Mouse (Mus musculus) CH12.LX (cell line): Measurements from ENCODE around the gene Kmt2a. TPM values are rescaled to one million over a fixed set of nuclear protein-coding genes. Genes with fewer than 3 reads are reported as not detected.

ENCODE experiments used
- DNase-seq: peaks from one replicate; pipeline ENCODE4 v3.0.0-alpha.2; 2013; ENCODE audit errors: extremely low read depth
- H3K27ac ChIP-seq: 2 replicates; pipeline ENCODE4 v1.5.1; 2012; ENCODE audit warnings: low read depth, mild to moderate bottlenecking, control low read depth, moderate library complexity; ENCODE audit not compliant: insufficient read depth
- H3K27me3 ChIP-seq: replicated peaks from 2 replicates; pipeline ENCODE3; 2012; ENCODE audit warnings: inconsistent platforms
- H3K36me3 ChIP-seq, 2 experiments: replicated peaks in 1 of 2; 2 replicates each; pipeline versions ENCODE3 to v1.6.1; 2012; ENCODE audit warnings: inconsistent platforms in 1 of 2, low read length in 1 of 2, mild to moderate bottlenecking in 1 of 2, mixed read lengths in 1 of 2, moderate library complexity in 1 of 2; ENCODE audit not compliant: control insufficient read depth in 1 of 2, insufficient read depth in 1 of 2
- H3K4me1 ChIP-seq, 2 experiments: 2 replicates each; pipeline ENCODE4 v1.6.1; 2012; ENCODE audit warnings: inconsistent platforms in 1 of 2, moderate library complexity in 1 of 2; ENCODE audit not compliant: insufficient read depth in 2 of 2, control insufficient read depth in 1 of 2
- H3K4me2 ChIP-seq: 2 replicates; pipeline ENCODE4 v1.6.1; 2012; ENCODE audit warnings: low read depth, mild to moderate bottlenecking, control low read depth; ENCODE audit not compliant: poor library complexity, insufficient read depth, severe bottlenecking
- H3K4me3 ChIP-seq, 3 experiments: fragments of 150-350 bp in 1 of 3; sonication (generic) in 1 of 3; replicated peaks in 1 of 3; 2 replicates each; pipeline versions ENCODE3 to v1.5.1; 2011 to 2012; ENCODE audit warnings: low read depth in 2 of 3, low read length in 2 of 3, mild to moderate bottlenecking in 2 of 3, moderate library complexity in 2 of 3, control low read depth in 1 of 3, improper control_type of control experiment in 1 of 3, inconsistent platforms in 1 of 3, mixed read lengths in 1 of 3; ENCODE audit not compliant: poor library complexity in 1 of 3
- H3K79me2 ChIP-seq: replicated peaks from 2 replicates; pipeline ENCODE4 v1.6.1; 2012; ENCODE audit warnings: mild to moderate bottlenecking, moderate library complexity; ENCODE audit not compliant: control insufficient read depth, poor library complexity, insufficient read depth, severe bottlenecking; ENCODE audit errors: extremely low read depth
- H3K9ac ChIP-seq: 2 replicates; pipeline ENCODE4 v1.6.1; 2012; ENCODE audit warnings: low read depth, mild to moderate bottlenecking, control low read depth, moderate library complexity; ENCODE audit not compliant: insufficient read depth
- H3K9me3 ChIP-seq: replicated peaks from 2 replicates; pipeline ENCODE3; 2012; ENCODE audit warnings: low read length, inconsistent platforms, mixed read lengths
- BHLHE40 ChIP-seq: IDR thresholded peaks from 2 replicates; pipeline ENCODE4 v1.6.1; 2011; ENCODE audit warnings: mild to moderate bottlenecking, low read depth, low read length, improper control_type of control experiment
- CHD1 ChIP-seq: IDR thresholded peaks from 2 replicates; pipeline ENCODE4 v1.6.1; 2012; ENCODE audit warnings: low read depth, low read length, improper control_type of control experiment, inconsistent platforms
- CTCF ChIP-seq, 2 experiments: IDR thresholded peaks in 1 of 2; conservative IDR thresholded peaks in 1 of 2; 2 replicates each; pipeline ENCODE4 v1.5.1; 2011 to 2012; ENCODE audit warnings: low read depth in 2 of 2, low read length in 2 of 2, improper control_type of control experiment in 1 of 2, inconsistent platforms in 1 of 2, mild to moderate bottlenecking in 1 of 2, moderate library complexity in 1 of 2
- ELF1 ChIP-seq: IDR thresholded peaks from 2 replicates; pipeline ENCODE4 v1.6.1; 2014; ENCODE audit warnings: low read depth, mild to moderate bottlenecking, inconsistent platforms, low read length, improper control_type of control experiment
- ETS1 ChIP-seq: conservative IDR thresholded peaks from 2 replicates; pipeline ENCODE4 v1.6.1; 2012; ENCODE audit warnings: low read depth, mild to moderate bottlenecking, inconsistent platforms, low read length, improper control_type of control experiment, moderate library complexity
- JUN ChIP-seq: IDR thresholded peaks from 2 replicates; pipeline ENCODE4 v1.6.1; 2011; ENCODE audit warnings: low read depth, mild to moderate bottlenecking, low read length, improper control_type of control experiment, moderate library complexity; ENCODE audit not compliant: insufficient read depth
- MXI1 ChIP-seq: IDR thresholded peaks from 2 replicates; pipeline ENCODE4 v1.6.1; 2011; ENCODE audit warnings: mild to moderate bottlenecking, low read depth, low read length, improper control_type of control experiment
- MYC ChIP-seq: IDR thresholded peaks from 2 replicates; pipeline ENCODE4 v1.6.1; 2011; ENCODE audit warnings: low read depth, mild to moderate bottlenecking, improper control_type of control experiment, low read length
- NELFE ChIP-seq: IDR thresholded peaks from 2 replicates; pipeline ENCODE4 v1.6.1; 2011; ENCODE audit warnings: low read depth, low read length, improper control_type of control experiment
- NRF1 ChIP-seq: IDR thresholded peaks from 2 replicates; pipeline ENCODE4 v1.6.1; 2014; ENCODE audit warnings: low read depth, mild to moderate bottlenecking, inconsistent platforms, low read length, improper control_type of control experiment, moderate library complexity
- PAX5 ChIP-seq: IDR thresholded peaks from 2 replicates; pipeline ENCODE4 v1.6.1; 2012; ENCODE audit warnings: low read length, inconsistent platforms, mixed read lengths
- POLR2A ChIP-seq: IDR thresholded peaks from 2 replicates; pipeline ENCODE4 v1.6.1; 2011; ENCODE audit warnings: low read depth, mild to moderate bottlenecking, improper control_type of control experiment, low read length
- POLR2AphosphoS2 ChIP-seq: IDR thresholded peaks from 2 replicates; pipeline ENCODE4 v1.6.1; 2011; ENCODE audit warnings: low read depth, low read length, improper control_type of control experiment
- RAD21 ChIP-seq: IDR thresholded peaks from 2 replicates; pipeline ENCODE4 v1.6.1; 2011; ENCODE audit warnings: low read depth, mild to moderate bottlenecking, low read length, improper control_type of control experiment, moderate library complexity
- SIN3A ChIP-seq: IDR thresholded peaks from 2 replicates; pipeline ENCODE4 v1.6.1; 2012; ENCODE audit warnings: low read length, improper control_type of control experiment, inconsistent platforms
- SMC3 ChIP-seq: IDR thresholded peaks from 2 replicates; pipeline ENCODE4 v1.6.1; 2011; ENCODE audit warnings: low read depth, low read length, improper control_type of control experiment
- TBP ChIP-seq: conservative IDR thresholded peaks from 2 replicates; pipeline ENCODE4 v1.6.1; 2011; ENCODE audit warnings: low read depth, low read length, improper control_type of control experiment
- TCF12 ChIP-seq: IDR thresholded peaks from 2 replicates; pipeline ENCODE4 v1.6.1; 2014; ENCODE audit warnings: low read depth, mild to moderate bottlenecking, inconsistent platforms, low read length, improper control_type of control experiment
- UBTF ChIP-seq: IDR thresholded peaks from 2 replicates; pipeline ENCODE4 v1.6.1; 2012; ENCODE audit warnings: low read depth, mild to moderate bottlenecking, inconsistent platforms, low read length, improper control_type of control experiment, moderate library complexity
- ZC3H11A ChIP-seq: IDR thresholded peaks from 2 replicates; pipeline ENCODE4 v1.6.1; 2012; ENCODE audit warnings: low read depth, mild to moderate bottlenecking, inconsistent platforms, low read length, improper control_type of control experiment
- ZKSCAN1 ChIP-seq: IDR thresholded peaks from 2 replicates; pipeline ENCODE4 v1.6.1; 2012; ENCODE audit warnings: low read depth, inconsistent platforms, low read length, improper control_type of control experiment, borderline replicate concordance
- ZMIZ1 ChIP-seq: IDR thresholded peaks from 2 replicates; pipeline ENCODE4 v1.6.1; 2012; ENCODE audit warnings: low read depth, mild to moderate bottlenecking, inconsistent platforms, low read length, improper control_type of control experiment
- ZNF384 ChIP-seq: IDR thresholded peaks from 2 replicates; pipeline ENCODE4 v1.6.1; 2012; ENCODE audit warnings: low read depth, low read length, improper control_type of control experiment, inconsistent platforms
- dilution Hi-C: fragments of 300-500 bp; cut with MboI; formaldehyde crosslinking; loops from 2 replicates; pipeline ENCODE4 v1.14.3; 2020; ENCODE audit warnings: low sequenced_read_pairs; ENCODE audit not compliant: extremely low pct_unique_long_range_greater_than_20kb, extremely low pct_ligation_motif_present
- in situ Hi-C: fragments of 300-500 bp; cut with MboI; formaldehyde crosslinking; loops from 3 replicates; pipeline ENCODE4 v1.14.3; 2019; ENCODE audit warnings: low sequenced_read_pairs, low pct_ligation_motif_present, low pct_unique_long_range_greater_than_20kb, mixed read lengths
- polyA plus RNA-seq: library from polyadenylated mRNA; unstranded; fragments of >175 nt; gene quantifications from 2 replicates; pipeline ENCODE4 v1.2.1, GENCODE M21; 2012; ENCODE audit warnings: low read depth; ENCODE audit not compliant: insufficient read length
- total RNA-seq, 2 experiments: library from RNA; depleted of rRNA; stranded (reverse); fragments of 300-350 nt in 1 of 2; fragments of >200 nt in 1 of 2; gene quantifications; 2 replicates each; pipeline ENCODE4 v1.2.3; 2012 to 2014

The Kmt2a gene
- total and polyA plus RNA-seq, 3 experiments: 2.5 to 21.3 (median 7.2) TPM

DNA sequence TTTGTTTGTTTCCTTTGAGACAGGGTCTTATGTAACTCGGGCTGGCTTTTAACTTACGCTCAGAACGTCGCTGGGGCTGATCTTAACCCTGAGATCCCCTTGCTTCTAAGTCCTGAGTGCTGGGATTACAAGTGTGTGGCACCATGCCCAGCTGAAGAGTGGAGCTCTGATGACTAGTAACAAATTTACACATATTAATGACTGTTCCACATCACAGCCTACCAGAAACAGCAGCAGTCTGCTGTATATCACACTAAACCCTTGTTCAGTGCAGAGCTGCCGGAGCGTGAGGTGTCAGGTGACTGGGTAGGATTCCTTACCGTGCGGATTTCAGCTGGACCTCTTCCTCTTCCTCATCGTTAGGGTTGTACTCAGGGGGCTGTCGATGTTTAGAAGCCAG lies 70.8 kb downstream of the Kmt2a start:
- no peaks in the 10 kb centered on the region for H3K4me1 ChIP-seq
- DNase-seq: no peak
- no peak for TF ChIP-seq ZC3H11A
- no peak for TF ChIP-seq NRF1
- TF ChIP-seq RAD21: no peak
- no peak for TF ChIP-seq ELF1
- no peak for TF ChIP-seq ETS1
- no peak for TF ChIP-seq POLR2AphosphoS2
- TF ChIP-seq POLR2A: no peak
- TF ChIP-seq SIN3A: no peak
- no peak for TF ChIP-seq JUN
- TF ChIP-seq TBP: no peak
- no peak for TF ChIP-seq MXI1
- TF ChIP-seq NELFE: no peak
- no peak for TF ChIP-seq SMC3
- TF ChIP-seq ZMIZ1: no peak
- TF ChIP-seq BHLHE40: no peak
- no peak for TF ChIP-seq MYC
- TF ChIP-seq ZNF384: no peak
- TF ChIP-seq ZKSCAN1: no peak
- TF ChIP-seq TCF12: no peak
- no peak for TF ChIP-seq PAX5
- TF ChIP-seq, all 38 proteins: peak for 0
- Histone ChIP-seq H3K27me3 (no peaks in the 10 kb centered on the region), H3K79me2 (no peaks in the 10 kb centered on the region), H3K4me2 (no peak overlapping the region), H3K9ac (no peak overlapping the region), H3K9me3 (no peaks in the 10 kb centered on the region), H3K36me3 (peaks cover 91 to 97% of the 10 kb centered on the region in 2 experiments), H3K27ac (no peak overlapping the region), H3K4me3 (no peak overlapping the region)
- in situ Hi-C loops (no loop called here), dilution Hi-C loops (no loop called here)

DNA sequence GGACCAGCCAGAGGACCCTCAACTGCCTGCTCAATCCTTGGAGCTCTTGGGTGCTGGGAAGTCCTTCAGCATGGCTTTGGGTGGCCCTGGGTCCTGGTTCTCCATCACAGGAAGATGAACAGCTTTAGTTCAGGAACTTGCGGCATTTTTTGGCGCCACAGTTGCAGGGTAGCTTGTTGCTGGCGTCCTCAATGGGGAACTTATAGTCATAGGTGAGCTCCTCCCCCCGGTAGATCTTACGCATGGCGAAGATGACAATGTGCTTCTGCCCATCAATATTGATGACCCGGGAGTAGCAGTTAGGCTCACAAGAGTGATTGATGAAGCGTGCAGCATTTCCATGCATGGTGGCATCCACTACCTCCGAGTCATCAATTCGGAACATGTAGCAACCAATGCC lies 73.3 kb downstream of the Kmt2a start:
- H3K79me2 ChIP-seq: no peaks in the 10 kb centered on the region
- peaks cover 73 to 83% of the 10 kb centered on the region in 2 experiments for H3K36me3 ChIP-seq
- in situ Hi-C loops: no loop called here
- no peak overlapping the region for H3K9ac ChIP-seq
- no peak overlapping the region for H3K4me2 ChIP-seq
- TF ChIP-seq UBTF: no peak
- TF ChIP-seq CHD1: no peak
- TF ChIP-seq CTCF (conservative IDR thresholded peaks at IDR 0.05 in 1 of 2, IDR thresholded peaks at IDR 0.05 in 1 of 2; ENCODE audit: low read depth in 2 of 2, low read length in 2 of 2): no peak
- no peak for TF ChIP-seq ELF1
- TF ChIP-seq, all 38 proteins: peak for 0
- H3K27me3 ChIP-seq: no peaks in the 10 kb centered on the region
- no peaks in the 10 kb centered on the region for H3K9me3 ChIP-seq
- no peak overlapping the region for H3K4me3 ChIP-seq
- dilution Hi-C loops: no loop called here
- DNase-seq: no peak
- no peak overlapping the region for H3K27ac ChIP-seq
- H3K4me1 ChIP-seq: no peaks in the 10 kb centered on the region
